Comparison of ENCODE assay signal across 17 mouse cellular contexts in the genomic region with DNA sequence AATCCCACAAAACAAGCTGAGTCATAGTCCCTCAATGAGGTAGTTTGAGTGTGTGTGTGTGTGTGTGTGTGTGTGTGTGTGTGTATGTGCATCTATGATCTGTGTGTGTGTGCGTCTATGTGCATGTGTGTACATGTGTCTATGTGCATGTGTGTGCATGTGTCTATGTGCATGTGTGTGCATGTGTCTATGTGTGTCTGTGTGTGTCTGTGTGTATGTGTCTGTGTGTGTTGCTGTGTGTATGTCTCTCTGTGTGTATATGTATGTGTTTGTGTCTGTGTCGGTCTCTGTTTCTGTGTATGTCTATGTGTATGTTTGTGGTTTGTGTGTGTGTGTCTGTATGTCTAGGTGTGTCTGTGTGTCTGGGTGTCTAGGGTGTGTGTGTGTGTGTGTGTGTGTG.
"Had no signal": no experiment of that assay in that cellular context is flagged by ENCODE, and none has a peak within 500 bp of the region (broad histone marks: within the 10 kb centered on the region; RNA-seq: fewer than 3 reads in every experiment).

No protein-coding gene starts in this region.

- H3K9ac ChIP-seq: liver, embryonic 14.5 days; lung, embryonic 14.5 days; midbrain, embryonic 15.5 days; neural tube, embryonic 13.5 days; neural tube, embryonic 15.5 days had no signal

- H3K4me1 ChIP-seq: midbrain, embryonic 10.5 days; midbrain, embryonic 15.5 days; neural tube, embryonic 13.5 days; neural tube, embryonic 15.5 days had no signal

- H3K4me2 ChIP-seq: lung, embryonic 14.5 days; midbrain, embryonic 15.5 days; neural tube, embryonic 13.5 days; neural tube, embryonic 15.5 days had no signal

- H3K27me3 ChIP-seq: midbrain, embryonic 15.5 days; neural tube, embryonic 13.5 days; neural tube, embryonic 15.5 days had no signal

- DNase-seq: lung, adult 18-20 months; lung, embryonic 14.5 days; lung, postnatal 10 days; lung, postnatal 4 days; retina, postnatal 1 day; right cerebral cortex, adult 18-20 months; right cerebral cortex, postnatal 25 days; right cerebral cortex, postnatal 4 days; spleen, adult 18-20 months; thymus, adult 18-20 months; thymus, postnatal 36 days had no signal

- ATAC-seq: midbrain, embryonic 15.5 days had no signal

- H3K4me3 ChIP-seq: midbrain, embryonic 10.5 days; midbrain, embryonic 15.5 days; myocyte; neural tube, embryonic 13.5 days; neural tube, embryonic 15.5 days had no signal

- H3K36me3 ChIP-seq: midbrain, embryonic 10.5 days; midbrain, embryonic 15.5 days; neural tube, embryonic 13.5 days; neural tube, embryonic 15.5 days had no signal

- H3K9me3 ChIP-seq: midbrain, embryonic 10.5 days; midbrain, embryonic 15.5 days; neural tube, embryonic 13.5 days; neural tube, embryonic 15.5 days had no signal

- H3K27ac ChIP-seq: liver, embryonic 14.5 days; midbrain, embryonic 10.5 days; midbrain, embryonic 15.5 days; neural tube, embryonic 13.5 days; neural tube, embryonic 15.5 days had no signal
